Mouse (Mus musculus) stomach, embryonic 14.5 days (tissue): ENCODE results near the gene Paqr4. TPM values are rescaled to one million over a fixed set of nuclear protein-coding genes. Genes with fewer than 3 reads are reported as not detected.

Source experiments
- polyA plus RNA-seq: library from polyadenylated mRNA; unstranded; fragments of >200 nt; fragmentation: Nextera tagmentation; extraction: Ambion mirVana; gene quantifications from 2 replicates; pipeline ENCODE4 v1.2.1, GENCODE M21; 2014

Gene Paqr4
- polyA plus RNA-seq, 1 experiment from 2014 or later = 24.7 TPM

Other genes starting within 250 kb of the Paqr4 start
- 18.1 and 18.9 TPM in 2 replicates for gene Zfp213, start 176.6 kb downstream of the Paqr4 start, polyA plus RNA-seq
- 13.6 and 15.7 TPM in 2 replicates for gene Zfp13, start 141.4 kb downstream of the Paqr4 start, polyA plus RNA-seq
- 0.10 TPM in 1 of 2 replicates, not detected in the other for gene Zscan10, start 140.0 kb downstream of the Paqr4 start, polyA plus RNA-seq
- 0.74 and 0.77 TPM in 2 replicates for gene Mmp25, start 95.6 kb downstream of the Paqr4 start, polyA plus RNA-seq
- 2.4 and 3.1 TPM in 2 replicates for gene Bicdl2, start 80.4 kb downstream of the Paqr4 start, polyA plus RNA-seq
- gene Hcfc1r1, start 67.3 kb downstream of the Paqr4 start, polyA plus RNA-seq = 110 TPM in 2 replicates
- 36.5 and 40.0 TPM in 2 replicates for gene Thoc6, start 67.0 kb downstream of the Paqr4 start, polyA plus RNA-seq
- 18.0 and 20.7 TPM in 2 replicates for gene Tnfrsf12a, start 63.4 kb downstream of the Paqr4 start, polyA plus RNA-seq
- 149 and 158 TPM in 2 replicates for gene Cldn6, start 61.6 kb downstream of the Paqr4 start, polyA plus RNA-seq
- gene Cldn9, start 56.8 kb downstream of the Paqr4 start, polyA plus RNA-seq = 2.9 and 3.0 TPM in 2 replicates
- gene 1520401A03Rik, start 18.1 kb downstream of the Paqr4 start, polyA plus RNA-seq = 0.20 TPM in 1 of 2 replicates, not detected in the other
- 54.8 and 55.9 TPM in 2 replicates for gene Pkmyt1, start 14.5 kb downstream of the Paqr4 start, polyA plus RNA-seq
- 0.45 and 0.69 TPM in 2 replicates for gene Kremen2, start 5.0 kb upstream of the Paqr4 start, polyA plus RNA-seq
- gene Flywch1, start 30.7 kb upstream of the Paqr4 start, polyA plus RNA-seq = 54.3 and 57.3 TPM in 2 replicates
- 29.0 and 31.0 TPM in 2 replicates for gene Flywch2, start 45.2 kb upstream of the Paqr4 start, polyA plus RNA-seq
- gene Srrm2, start 49.7 kb upstream of the Paqr4 start, polyA plus RNA-seq = 513 and 521 TPM in 2 replicates
- gene Elob, start 88.3 kb upstream of the Paqr4 start, polyA plus RNA-seq = 1,042 and 1,209 TPM in 2 replicates
- gene Prss33, start 95.2 kb upstream of the Paqr4 start, polyA plus RNA-seq = not detected in 2 replicates
- 1.1 and 1.6 TPM in 2 replicates for gene Prss32, start 103.0 kb upstream of the Paqr4 start, polyA plus RNA-seq
- gene Prss41, start 103.3 kb upstream of the Paqr4 start, polyA plus RNA-seq = 1.1 and 2.3 TPM in 2 replicates
- gene Prss21, start 127.2 kb upstream of the Paqr4 start, polyA plus RNA-seq = not detected in 2 replicates
- not detected in 2 replicates for gene Dcpp1, start 140.0 kb upstream of the Paqr4 start, polyA plus RNA-seq
- gene Dcpp2, start 140.0 kb upstream of the Paqr4 start, polyA plus RNA-seq = not detected in 2 replicates
- gene Dcpp3, start 176.6 kb upstream of the Paqr4 start, polyA plus RNA-seq = not detected in 2 replicates
- not detected in 2 replicates for gene Sbp, start 200.8 kb upstream of the Paqr4 start, polyA plus RNA-seq
- not detected in 2 replicates for gene Sbpl, start 214.4 kb upstream of the Paqr4 start, polyA plus RNA-seq
- gene Prss30, start 239.7 kb upstream of the Paqr4 start, polyA plus RNA-seq = not detected in 2 replicates